Comparison of ENCODE assay signal across 7 mouse cellular contexts in the genomic region with DNA sequence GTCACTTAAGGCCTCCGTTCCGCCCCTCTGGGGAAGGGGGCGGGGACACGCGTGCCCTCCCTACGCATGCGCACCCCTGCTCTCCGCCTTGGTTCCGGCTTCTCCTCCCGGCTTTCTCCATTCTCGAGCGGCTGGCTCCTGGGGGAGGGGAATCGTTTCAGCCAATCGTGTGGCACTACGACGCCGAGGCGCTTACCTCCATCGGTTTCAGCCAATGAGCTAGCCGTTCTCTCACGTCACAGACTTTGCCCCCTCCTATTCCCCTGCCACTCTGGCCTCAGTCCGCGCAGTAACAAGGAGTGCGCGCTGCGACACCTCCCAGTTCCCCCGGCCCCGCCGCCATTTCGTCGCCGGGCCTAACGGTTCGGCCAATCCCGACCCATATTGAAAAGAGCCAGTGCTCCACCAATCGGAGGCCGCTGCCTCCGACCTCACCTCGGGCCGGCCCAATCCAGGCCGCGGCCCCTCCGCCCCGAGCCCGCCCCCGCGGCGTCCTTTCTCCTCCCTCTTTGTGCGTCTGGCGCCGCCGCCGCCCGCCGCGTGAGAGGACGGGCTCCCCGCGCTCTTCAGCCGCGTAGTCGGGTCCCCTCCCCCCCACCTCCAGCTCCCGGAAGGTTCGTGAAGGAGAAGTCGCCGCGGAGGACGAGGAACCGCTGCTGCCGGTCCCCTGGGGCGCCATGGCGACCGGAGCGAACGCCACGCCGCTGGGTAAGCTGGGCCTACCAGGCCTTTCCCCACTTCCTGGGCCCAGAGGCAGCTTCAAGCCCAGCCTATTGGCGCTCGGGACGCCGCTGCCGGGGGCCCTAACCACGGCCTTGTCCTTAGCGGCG. TPM values are rescaled to one million over a fixed set of nuclear protein-coding genes. Genes with fewer than 3 reads are reported as not detected.
DNase-seq lines count a peak whose midpoint lies in the region; ATAC-seq and TF ChIP-seq lines count a peak whose summit lies in the region.

A gene (plus strand): TSS at position 280 of the 830 bp plus-strand sequence.

- H3K4me3 ChIP-seq in embryonic facial prominence, embryonic 10.5 days = peak within 1 kb of the TSS; percentile 95
- H3K4me3 ChIP-seq in intestine, postnatal 0 days (ENCODE audit: low read depth, low read length) = peak within 1 kb of the TSS; percentile 88
- peak within 1 kb of the TSS; percentile 99 for H3K4me3 ChIP-seq in midbrain, embryonic 13.5 days (replicated peaks)

- H3K9ac ChIP-seq in intestine, postnatal 0 days (ENCODE audit: low read depth, low read length) = peak within 1 kb of the TSS; percentile 96
- H3K9ac ChIP-seq in midbrain, embryonic 13.5 days (replicated peaks) = peak within 1 kb of the TSS; percentile 99

- peak; percentile 100 for DNase-seq in adrenal gland, postnatal 10 days
- DNase-seq in embryonic facial prominence, embryonic 10.5 days (ENCODE audit: low spot score) = peak; percentile 100
- peak; percentile 96 for DNase-seq in gonadal fat pad, adult 2 months (ENCODE audit: low read depth)
- DNase-seq in left cerebral cortex, postnatal 4 days = peak; percentile 100
- DNase-seq in spleen, adult 12 weeks (ENCODE audit: low spot score) = peak; percentile 100

- H3K27me3 ChIP-seq in embryonic facial prominence, embryonic 10.5 days (replicated peaks; ENCODE audit: low read depth, poor library complexity, severe bottlenecking) = no peaks in the 10 kb centered on the region
- no peaks in the 10 kb centered on the region for H3K27me3 ChIP-seq in intestine, postnatal 0 days (replicated peaks; ENCODE audit: control insufficient read depth, insufficient read depth, low read length)
- H3K27me3 ChIP-seq in midbrain, embryonic 13.5 days = no peaks in the 10 kb centered on the region

- no peaks in the 10 kb centered on the region for H3K9me3 ChIP-seq in embryonic facial prominence, embryonic 10.5 days
- H3K9me3 ChIP-seq in intestine, postnatal 0 days (ENCODE audit: control insufficient read depth) = no peaks in the 10 kb centered on the region
- no peaks in the 10 kb centered on the region for H3K9me3 ChIP-seq in midbrain, embryonic 13.5 days

- peaks cover 51% of the 10 kb centered on the region for H3K36me3 ChIP-seq in embryonic facial prominence, embryonic 10.5 days (replicated peaks)
- H3K36me3 ChIP-seq in intestine, postnatal 0 days (ENCODE audit: control insufficient read depth, insufficient read depth) = peaks cover 28% of the 10 kb centered on the region
- H3K36me3 ChIP-seq in midbrain, embryonic 13.5 days = peaks cover 39% of the 10 kb centered on the region

- WGBS in embryonic facial prominence, embryonic 10.5 days = under 1% methylated on average over 85 of the region's 85 CpGs
- WGBS in intestine, postnatal 0 days = under 1% methylated on average over 81 of the region's 85 CpGs
- WGBS in midbrain, embryonic 13.5 days = 1% methylated on average over 84 of the region's 85 CpGs

- peak within 1 kb of the TSS; percentile 74 for H3K4me2 ChIP-seq in intestine, postnatal 0 days (replicated peaks; ENCODE audit: low read depth)
- peak within 1 kb of the TSS; percentile 97 for H3K4me2 ChIP-seq in midbrain, embryonic 13.5 days (replicated peaks)

- intact Hi-C loops in left cerebral cortex, postnatal 4 days (cut with DNase I) = no loop called here

- peak; percentile 96 for ATAC-seq in intestine, postnatal 0 days
- peak; percentile 98 for ATAC-seq in midbrain, embryonic 13.5 days

- H3K27ac ChIP-seq in embryonic facial prominence, embryonic 10.5 days (replicated peaks) = peak within 1 kb of the TSS; percentile 99
- H3K27ac ChIP-seq in intestine, postnatal 0 days (ENCODE audit: low read depth, low read length) = peak within 1 kb of the TSS; percentile 99
- H3K27ac ChIP-seq in midbrain, embryonic 13.5 days = peak within 1 kb of the TSS; percentile 99

- H3K4me1 ChIP-seq in embryonic facial prominence, embryonic 10.5 days = peaks cover 31% of the 10 kb centered on the region
- H3K4me1 ChIP-seq in intestine, postnatal 0 days (replicated peaks; ENCODE audit: control insufficient read depth, insufficient read depth, low read length) = peaks cover 3% of the 10 kb centered on the region; the same call in 1 of the 2 replicates
- peaks cover 41% of the 10 kb centered on the region for H3K4me1 ChIP-seq in midbrain, embryonic 13.5 days (replicated peaks)

- no peak; the same call in 1 of the 2 replicates for TF ChIP-seq CTCF in intestine, postnatal 0 days (IDR thresholded peaks at IDR 0.05; ENCODE audit: low read depth)

RNA-seq across cellular contexts. Expression of the gene that starts here (rescaled TPM):
- 100 to 1,000 TPM; 166 to 186 TPM for total RNA-seq in adrenal gland, postnatal 10 days (2021)
- polyA plus RNA-seq in embryonic facial prominence, embryonic 10.5 days (2016; fragmentation: Nextera tagmentation; extraction: Ambion mirVana) = 185 and 205 TPM in 2 replicates
- 95.0 and 140 TPM in 2 replicates for polyA plus RNA-seq in gonadal fat pad, adult 2 months (2012; rRNA removed)
- polyA plus RNA-seq in intestine, postnatal 0 days (2015; fragmentation: Nextera tagmentation; extraction: Ambion mirVana) = 51.9 and 55.3 TPM in 2 replicates
- total RNA-seq in left cerebral cortex, postnatal 4 days (2021) = 100 to 1,000 TPM; 231 to 244 TPM
- polyA plus RNA-seq in midbrain, embryonic 13.5 days (2015; fragmentation: Nextera tagmentation; extraction: Ambion mirVana) = 120 and 128 TPM in 2 replicates

Comparison
In these comparisons a context has a peak if more than half of its experiments do, and no peak if none do; other contexts are left out.
1. Peak in every context shown above with its lines: DNase-seq, ATAC-seq, H3K4me3 ChIP-seq and H3K27ac ChIP-seq.